Mouse (Mus musculus) CH12.LX (cell line): Measurements from ENCODE around the gene Podnl1.

ENCODE experiments used
- CTCF ChIP-seq, 2 experiments: IDR thresholded peaks in 1 of 2; conservative IDR thresholded peaks in 1 of 2; 2 replicates each; pipeline ENCODE4 v1.5.1; 2011 to 2012; ENCODE audit warnings: low read depth in 2 of 2, low read length in 2 of 2, improper control_type of control experiment in 1 of 2, inconsistent platforms in 1 of 2, mild to moderate bottlenecking in 1 of 2, moderate library complexity in 1 of 2
- NRF1 ChIP-seq: IDR thresholded peaks from 2 replicates; pipeline ENCODE4 v1.6.1; 2014; ENCODE audit warnings: low read depth, mild to moderate bottlenecking, inconsistent platforms, low read length, improper control_type of control experiment, moderate library complexity
- POLR2A ChIP-seq: IDR thresholded peaks from 2 replicates; pipeline ENCODE4 v1.6.1; 2011; ENCODE audit warnings: low read depth, mild to moderate bottlenecking, improper control_type of control experiment, low read length
- POLR2AphosphoS2 ChIP-seq: IDR thresholded peaks from 2 replicates; pipeline ENCODE4 v1.6.1; 2011; ENCODE audit warnings: low read depth, low read length, improper control_type of control experiment
- TCF12 ChIP-seq: IDR thresholded peaks from 2 replicates; pipeline ENCODE4 v1.6.1; 2014; ENCODE audit warnings: low read depth, mild to moderate bottlenecking, inconsistent platforms, low read length, improper control_type of control experiment
- UBTF ChIP-seq: IDR thresholded peaks from 2 replicates; pipeline ENCODE4 v1.6.1; 2012; ENCODE audit warnings: low read depth, mild to moderate bottlenecking, inconsistent platforms, low read length, improper control_type of control experiment, moderate library complexity
- ZMIZ1 ChIP-seq: IDR thresholded peaks from 2 replicates; pipeline ENCODE4 v1.6.1; 2012; ENCODE audit warnings: low read depth, mild to moderate bottlenecking, inconsistent platforms, low read length, improper control_type of control experiment

GRCm38 (mm10) chr8:84178592-84178991 lies 52.8 kb downstream of the Podnl1 start:
- TF ChIP-seq CTCF (conservative IDR thresholded peaks at IDR 0.05 in 1 of 2, IDR thresholded peaks at IDR 0.05 in 1 of 2; ENCODE audit: low read depth in 2 of 2, low read length in 2 of 2) = no peak
- no peak for TF ChIP-seq UBTF
- TF ChIP-seq TCF12 = no peak
- TF ChIP-seq POLR2AphosphoS2 = no peak
- no peak for TF ChIP-seq POLR2A
- TF ChIP-seq ZMIZ1 = no peak
- no peak for TF ChIP-seq NRF1
